Mouse (Mus musculus): ENCODE measurements at regions not wholly inside any gene's neighbourhood (a gene's known extent, or its start where the extent isn't known, plus 50 kb on each side); places are given as distances from the start of the nearest gene placed in this dataset.

DNA sequence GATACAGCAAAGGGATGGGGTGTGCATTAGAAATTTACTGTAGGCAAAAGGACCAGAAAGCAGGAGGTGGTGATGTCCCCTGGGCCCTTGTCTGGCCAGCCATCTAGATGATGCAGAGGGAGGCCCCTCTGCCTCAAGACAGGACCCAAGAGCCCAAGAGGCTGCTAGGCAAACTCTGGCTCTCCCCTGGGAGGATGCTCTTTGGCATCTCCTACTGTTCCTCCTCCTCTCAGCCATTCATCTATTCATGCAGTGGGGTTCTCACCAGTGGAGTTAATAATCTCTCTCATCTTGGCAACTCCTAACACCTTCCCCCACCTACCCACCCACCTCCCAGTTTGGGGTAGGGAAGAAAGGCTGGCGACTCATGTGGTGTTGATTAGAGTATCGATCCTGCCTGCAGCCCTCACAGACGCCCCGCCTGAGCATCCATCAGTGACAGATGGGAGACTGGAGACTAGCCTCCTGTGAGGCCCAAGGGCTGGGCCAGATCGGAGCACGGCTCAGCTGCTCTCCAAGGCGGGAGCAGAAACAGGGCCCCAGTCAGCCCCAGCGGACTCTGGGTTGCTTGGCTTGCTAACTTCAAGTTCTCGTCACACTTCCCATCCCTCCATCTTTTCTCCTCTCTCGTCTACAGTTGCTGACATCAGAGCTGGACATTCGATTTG is 82.8 kb upstream of the Nectin1 start:
- Histone ChIP-seq H3K4me1 (ENCODE audit: control insufficient read depth, insufficient read depth, low read length) (peaks cover 4% of the 10 kb centered on the region), H3K27ac (ENCODE audit: insufficient read depth, low read depth, low read length) (no peak overlapping the region), H3K4me3 (ENCODE audit: insufficient read depth, low read depth, low read length) (no peak overlapping the region)
- 71% methylated on average over 11 of the region's 11 CpGs for WGBS
- TF ChIP-seq POLR2A (IDR thresholded peaks at IDR 0.05; ENCODE audit: insufficient read depth, low read depth, low read length) (no peak), CTCF (IDR thresholded peaks at IDR 0.05; ENCODE audit: insufficient read depth, low read depth, low read length) (no peak)

DNA sequence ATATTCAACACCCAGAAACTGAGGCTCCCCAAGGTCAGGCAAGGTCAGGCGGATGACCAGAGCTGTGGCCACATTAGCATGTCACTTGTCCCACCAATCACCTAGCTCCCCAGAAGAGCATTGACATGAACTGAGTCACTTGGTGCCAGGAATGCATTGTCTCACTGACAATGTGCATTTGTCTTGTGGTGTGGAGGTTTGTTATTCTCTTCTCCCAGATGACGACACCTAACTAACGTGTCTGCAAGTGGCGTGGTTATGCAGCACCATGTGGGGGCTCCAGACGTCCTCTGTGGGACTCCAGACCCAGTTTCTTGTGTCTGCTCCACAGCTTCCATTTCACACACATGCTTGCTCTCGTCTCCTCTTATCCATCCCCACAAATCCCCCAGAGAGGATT is 82.1 kb upstream of the Nectin1 start:
- no peak overlapping the region for H3K27ac ChIP-seq (ENCODE audit: insufficient read depth, low read depth, low read length)
- peaks cover 4% of the 10 kb centered on the region for H3K4me1 ChIP-seq (ENCODE audit: control insufficient read depth, insufficient read depth, low read length)
- 78% methylated on average over 6 of the region's 6 CpGs for WGBS
- H3K4me3 ChIP-seq (ENCODE audit: insufficient read depth, low read depth, low read length) = no peak overlapping the region
- TF ChIP-seq POLR2A (IDR thresholded peaks at IDR 0.05; ENCODE audit: insufficient read depth, low read depth, low read length) (no peak), CTCF (IDR thresholded peaks at IDR 0.05; ENCODE audit: insufficient read depth, low read depth, low read length) (no peak)

GRCm38 (mm10) chr9:43667386-43667785 is 76.4 kb upstream of the Nectin1 start:
- TF ChIP-seq POLR2A (IDR thresholded peaks at IDR 0.05; ENCODE audit: insufficient read depth, low read depth, low read length) (no peak), CTCF (IDR thresholded peaks at IDR 0.05; ENCODE audit: insufficient read depth, low read depth, low read length) (no peak)
- 98% methylated on average over 6 of the region's 6 CpGs for WGBS
- Histone ChIP-seq H3K4me3 (ENCODE audit: insufficient read depth, low read depth, low read length) (no peak overlapping the region), H3K4me1 (ENCODE audit: control insufficient read depth, insufficient read depth, low read length) (peaks cover 31% of the 10 kb centered on the region), H3K27ac (ENCODE audit: insufficient read depth, low read depth, low read length) (no peak overlapping the region)

DNA sequence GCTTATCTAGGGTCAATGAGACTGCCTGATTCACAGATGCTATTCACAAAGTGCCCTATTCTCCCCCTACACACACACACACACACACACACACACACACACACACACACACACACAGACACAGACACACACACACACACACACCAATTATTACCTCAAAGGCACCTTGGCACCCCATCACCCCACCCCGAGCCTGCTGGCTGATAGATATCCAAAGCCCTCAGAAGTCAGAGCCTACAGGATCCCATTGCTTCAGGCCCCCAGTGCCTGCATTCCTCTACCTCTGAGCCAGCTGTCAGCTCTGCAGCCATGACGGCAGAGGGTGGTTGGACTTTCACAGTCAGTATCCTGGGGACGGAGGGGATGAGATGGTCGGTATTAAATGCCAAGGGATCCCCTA is 75.8 kb upstream of the Nectin1 start:
- Histone ChIP-seq H3K4me1 (ENCODE audit: control insufficient read depth, insufficient read depth, low read length) (peaks cover 31% of the 10 kb centered on the region), H3K4me3 (ENCODE audit: insufficient read depth, low read depth, low read length) (no peak overlapping the region), H3K27ac (ENCODE audit: insufficient read depth, low read depth, low read length) (no peak overlapping the region)
- WGBS = 80% methylated on average over 4 of the region's 4 CpGs
- no peak for TF ChIP-seq POLR2A (IDR thresholded peaks at IDR 0.05; ENCODE audit: insufficient read depth, low read depth, low read length)
- TF ChIP-seq CTCF (IDR thresholded peaks at IDR 0.05; ENCODE audit: insufficient read depth, low read depth, low read length) = no peak

DNA sequence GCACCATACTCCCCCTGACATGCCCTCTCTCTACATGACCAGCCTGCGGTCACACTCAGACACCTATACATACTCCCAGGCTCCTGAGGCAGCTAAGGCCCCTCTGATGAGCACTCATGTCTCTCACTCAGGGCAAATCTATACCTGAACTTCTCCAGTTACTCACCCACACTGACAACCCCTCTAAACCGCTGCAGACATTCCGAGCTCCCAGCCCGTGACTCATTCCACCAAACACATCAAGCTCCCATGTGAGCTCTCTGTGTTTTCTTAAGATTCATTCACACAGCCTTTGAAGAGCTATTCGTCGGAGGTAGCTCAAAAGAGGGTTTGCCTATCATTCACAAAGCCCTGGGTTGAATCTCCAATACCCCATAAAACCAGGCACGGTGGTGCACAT is 75.1 kb upstream of the Nectin1 start:
- Histone ChIP-seq H3K4me3 (ENCODE audit: insufficient read depth, low read depth, low read length) (no peak overlapping the region), H3K4me1 (ENCODE audit: control insufficient read depth, insufficient read depth, low read length) (peaks cover 31% of the 10 kb centered on the region), H3K27ac (ENCODE audit: insufficient read depth, low read depth, low read length) (no peak overlapping the region)
- WGBS = 39% methylated on average over 7 of the region's 7 CpGs
- no peak for TF ChIP-seq POLR2A (IDR thresholded peaks at IDR 0.05; ENCODE audit: insufficient read depth, low read depth, low read length)
- no peak for TF ChIP-seq CTCF (IDR thresholded peaks at IDR 0.05; ENCODE audit: insufficient read depth, low read depth, low read length)

- H3K27ac ChIP-seq (ENCODE audit: insufficient read depth, low read depth, low read length) = no peak overlapping the region
- 70% methylated on average over 5 of the region's 5 CpGs for WGBS
- TF ChIP-seq CTCF (IDR thresholded peaks at IDR 0.05; ENCODE audit: insufficient read depth, low read depth, low read length) = no peak
- TF ChIP-seq POLR2A (IDR thresholded peaks at IDR 0.05; ENCODE audit: insufficient read depth, low read depth, low read length) = no peak
- H3K4me1 ChIP-seq (ENCODE audit: control insufficient read depth, insufficient read depth, low read length) = peaks cover 31% of the 10 kb centered on the region
- H3K4me3 ChIP-seq (ENCODE audit: insufficient read depth, low read depth, low read length) = no peak overlapping the region
Observed at GRCm38 (mm10) chr9:43670563-43670962, 73.2 kb upstream of the Nectin1 start.

DNA sequence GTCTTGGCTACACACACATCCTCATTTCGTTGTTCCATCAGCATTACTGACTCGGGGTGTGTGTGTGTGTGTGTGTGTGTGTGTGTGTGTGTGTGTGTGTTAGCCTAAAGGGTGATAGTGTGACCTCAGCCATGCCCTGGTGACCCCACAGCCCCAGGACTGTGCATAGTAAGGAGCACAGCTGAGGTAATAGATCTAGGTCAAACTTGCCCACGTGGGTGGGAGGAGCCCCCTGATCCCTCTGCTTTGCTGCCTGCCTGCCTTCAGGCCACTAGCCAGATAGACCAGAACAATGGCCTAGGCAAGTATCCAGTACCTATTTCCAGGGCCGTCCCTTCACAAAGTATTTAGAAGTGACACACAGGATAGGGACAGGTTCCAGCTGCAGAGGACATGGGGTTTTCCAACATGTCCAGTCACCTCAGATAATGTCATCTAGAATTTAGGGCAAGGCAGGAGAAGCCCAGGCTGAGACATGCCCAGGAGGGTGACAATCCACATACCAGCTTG is 70.6 kb upstream of the Nectin1 start:
- H3K4me1 ChIP-seq (ENCODE audit: control insufficient read depth, insufficient read depth, low read length) = peaks cover 30% of the 10 kb centered on the region
- no peak overlapping the region for H3K27ac ChIP-seq (ENCODE audit: insufficient read depth, low read depth, low read length)
- WGBS = 52% methylated on average over 4 of the region's 4 CpGs
- H3K4me3 ChIP-seq (ENCODE audit: insufficient read depth, low read depth, low read length) = no peak overlapping the region
- TF ChIP-seq POLR2A (IDR thresholded peaks at IDR 0.05; ENCODE audit: insufficient read depth, low read depth, low read length) (no peak), CTCF (IDR thresholded peaks at IDR 0.05; ENCODE audit: insufficient read depth, low read depth, low read length) (no peak)

DNA sequence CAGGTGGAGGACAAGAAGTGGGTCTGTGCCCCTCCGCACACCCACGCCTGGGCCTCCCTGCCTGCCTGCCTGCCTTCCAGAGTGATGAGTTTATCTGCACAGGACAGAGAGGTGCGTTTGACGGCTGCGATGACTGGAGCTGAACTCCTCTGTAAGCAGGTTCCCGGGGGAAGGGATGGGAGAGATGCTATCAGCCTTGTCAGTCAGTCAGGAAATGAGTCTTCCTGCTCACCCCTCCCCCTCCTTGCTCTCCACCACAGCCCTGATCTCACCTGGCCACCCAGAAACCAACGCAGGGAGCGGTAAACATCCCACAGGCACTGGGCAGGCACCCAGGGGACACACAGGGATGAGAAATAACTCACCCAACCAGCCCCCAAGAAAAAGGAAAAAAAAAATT is 69.5 kb upstream of the Nectin1 start:
- H3K4me3 ChIP-seq (ENCODE audit: insufficient read depth, low read depth, low read length) = no peak overlapping the region
- TF ChIP-seq POLR2A (IDR thresholded peaks at IDR 0.05; ENCODE audit: insufficient read depth, low read depth, low read length) (no peak), CTCF (IDR thresholded peaks at IDR 0.05; ENCODE audit: insufficient read depth, low read depth, low read length) (no peak)
- no peak overlapping the region for H3K27ac ChIP-seq (ENCODE audit: insufficient read depth, low read depth, low read length)
- WGBS = 80% methylated on average over 8 of the region's 8 CpGs
- peaks cover 31% of the 10 kb centered on the region for H3K4me1 ChIP-seq (ENCODE audit: control insufficient read depth, insufficient read depth, low read length)

DNA sequence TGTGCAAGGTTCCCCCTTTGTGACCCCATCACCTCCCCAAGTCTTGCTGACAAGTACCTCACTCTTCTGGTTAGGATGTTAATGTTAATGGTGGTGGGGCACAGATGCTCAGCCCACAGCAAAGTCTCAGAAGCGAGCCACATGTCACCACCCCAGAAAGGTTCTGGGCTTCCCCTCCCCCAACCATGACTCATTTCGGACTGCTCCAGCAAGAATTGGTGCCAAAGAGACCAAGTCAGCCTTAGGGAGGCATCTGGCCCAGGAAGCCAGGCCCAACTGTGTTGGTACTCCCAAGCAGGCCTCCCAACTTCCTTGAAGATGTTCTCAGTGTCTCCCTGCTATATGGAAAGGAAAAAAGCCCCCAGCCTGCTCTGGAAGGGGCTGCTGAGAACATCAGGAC is 67.8 kb upstream of the Nectin1 start:
- Histone ChIP-seq H3K27ac (ENCODE audit: insufficient read depth, low read depth, low read length) (no peak overlapping the region), H3K4me3 (ENCODE audit: insufficient read depth, low read depth, low read length) (no peak overlapping the region), H3K4me1 (ENCODE audit: control insufficient read depth, insufficient read depth, low read length) (peaks cover 28% of the 10 kb centered on the region)
- WGBS = 72% methylated on average over 2 of the region's 2 CpGs
- no peak for TF ChIP-seq CTCF (IDR thresholded peaks at IDR 0.05; ENCODE audit: insufficient read depth, low read depth, low read length)
- TF ChIP-seq POLR2A (IDR thresholded peaks at IDR 0.05; ENCODE audit: insufficient read depth, low read depth, low read length) = no peak
